Mouse (Mus musculus): Measurements from ENCODE around the gene Pus7l.
A peak's percentile ranks its signal among the peaks of the same experiment; 100 is the strongest.

Pus7l gene

GRCm38 (mm10) chr15:94543409-94544051, at the start of gene Pus7l, which contains the start of gene Irak4:
TSS of gene Pus7l (minus strand) at chr15:94543547.
TSS of gene Irak4 (plus strand) at chr15:94543643.
- peak; percentile 98 for DNase-seq (ENCODE audit: low read depth, low spot score)

- no peak for DNase-seq (ENCODE audit: low read depth, low spot score)
Measured at GRCm38 (mm10) chr15:94591356-94591755, 48.0 kb upstream of the Pus7l start.

GRCm38 (mm10) chr15:94590083-94590482, 46.7 kb upstream of the Pus7l start:
- peak; percentile 10 for DNase-seq (ENCODE audit: low read depth, low spot score)

GRCm38 (mm10) chr15:94589219-94590075, 46.1 kb upstream of the Pus7l start, which contains the start of gene Twf1:
TSS of gene Twf1 (minus strand) at chr15:94589889.
- DNase-seq (ENCODE audit: low read depth, low spot score): peak; percentile 99

GRCm38 (mm10) chr15:94587826-94588715, 44.7 kb upstream of the Pus7l start:
- DNase-seq (ENCODE audit: low read depth, low spot score): no peak

- DNase-seq (ENCODE audit: low read depth, low spot score): peak; percentile 47
Measured at GRCm38 (mm10) chr15:94584738-94585137, 41.4 kb upstream of the Pus7l start.

- DNase-seq (ENCODE audit: low read depth, low spot score): no peak
Measured at GRCm38 (mm10) chr15:94583153-94583552, 39.8 kb upstream of the Pus7l start.

- no peak for DNase-seq (ENCODE audit: low read depth, low spot score)
Measured at GRCm38 (mm10) chr15:94582000-94582593, 38.8 kb upstream of the Pus7l start.

- DNase-seq (ENCODE audit: low read depth, low spot score): peak; percentile 80
Measured at GRCm38 (mm10) chr15:94574566-94575268, 31.4 kb upstream of the Pus7l start.

GRCm38 (mm10) chr15:94572746-94573145, 29.4 kb upstream of the Pus7l start:
- no peak for DNase-seq (ENCODE audit: low read depth, low spot score)

- DNase-seq (ENCODE audit: low read depth, low spot score): peak; percentile 17
Measured at GRCm38 (mm10) chr15:94571501-94571900, 28.2 kb upstream of the Pus7l start.

- DNase-seq (ENCODE audit: low read depth, low spot score): no peak
Measured at GRCm38 (mm10) chr15:94568496-94569182, 25.3 kb upstream of the Pus7l start.

- peak; percentile 24 for DNase-seq (ENCODE audit: low read depth, low spot score)
Measured at GRCm38 (mm10) chr15:94565854-94566253, 22.5 kb upstream of the Pus7l start.

GRCm38 (mm10) chr15:94564909-94565308, 21.6 kb upstream of the Pus7l start:
- DNase-seq (ENCODE audit: low read depth, low spot score): no peak

- DNase-seq (ENCODE audit: low read depth, low spot score): no peak
Measured at GRCm38 (mm10) chr15:94558895-94559656, 15.7 kb upstream of the Pus7l start.

GRCm38 (mm10) chr15:94557442-94557841, 14.1 kb upstream of the Pus7l start:
- peak; percentile 96 for DNase-seq (ENCODE audit: low read depth, low spot score)

GRCm38 (mm10) chr15:94553536-94553935, 10.2 kb upstream of the Pus7l start:
- DNase-seq (ENCODE audit: low read depth, low spot score): no peak

- DNase-seq (ENCODE audit: low read depth, low spot score): no peak
Measured at GRCm38 (mm10) chr15:94544844-94545243, 1.5 kb upstream of the Pus7l start.

- DNase-seq (ENCODE audit: low read depth, low spot score): no peak
Measured at GRCm38 (mm10) chr15:94544052-94544636, 797 bp upstream of the Pus7l start.
